In genomic region chr3:90388726-90389510, GRCm38 (mm10) we compare ENCODE assay signal across 8 mouse cellular contexts. TPM values are rescaled to one million over a fixed set of nuclear protein-coding genes. Genes with fewer than 3 reads are reported as not detected.
A peak's percentile ranks its signal among the peaks of the same experiment; 100 is the strongest.
DNase-seq lines count a peak whose midpoint lies in the region; ATAC-seq lines count a peak whose summit lies in the region.

No protein-coding gene starts in this region.

- ATAC-seq in intestine, embryonic 16.5 days = peak; percentile 68
- ATAC-seq in lung, embryonic 16.5 days (ENCODE audit: low read depth) = peak; percentile 64
- peak; percentile 63 for ATAC-seq in stomach, embryonic 15.5 days (ENCODE audit: insufficient read depth, low FRiP score, low read depth)

- H3K9ac ChIP-seq in intestine, embryonic 16.5 days (ENCODE audit: low read depth, low read length) = peak overlapping the region; percentile 85
- H3K9ac ChIP-seq in lung, embryonic 16.5 days (ENCODE audit: low read length) = peak overlapping the region; percentile 70
- H3K9ac ChIP-seq in stomach, embryonic 15.5 days = peak overlapping the region; percentile 58

- H3K4me2 ChIP-seq in intestine, embryonic 16.5 days (ENCODE audit: low read depth, low read length) = peak overlapping the region; percentile 99
- H3K4me2 ChIP-seq in lung, embryonic 16.5 days (ENCODE audit: low read depth, low read length) = peak overlapping the region; percentile 88
- peak overlapping the region; percentile 98 for H3K4me2 ChIP-seq in stomach, embryonic 15.5 days

- intact Hi-C loops in gastrocnemius, postnatal 14 days (cut with DNase I; ENCODE audit: low total_unique reads) = no loop called here

- 0 out of 2 replicates have a peak, but pooled peaks cover 2% of the 10 kb centered on the region for H3K27me3 ChIP-seq in intestine, embryonic 16.5 days (replicated peaks; ENCODE audit: control insufficient read depth, insufficient read depth, low read length)
- no peaks in the 10 kb centered on the region for H3K27me3 ChIP-seq in lung, embryonic 16.5 days (ENCODE audit: control insufficient read depth, insufficient read depth, low read depth, low read length)
- no peaks in the 10 kb centered on the region for H3K27me3 ChIP-seq in stomach, embryonic 15.5 days (replicated peaks)

- no peaks in the 10 kb centered on the region for H3K9me3 ChIP-seq in intestine, embryonic 16.5 days (ENCODE audit: control insufficient read depth, low read length)
- no peaks in the 10 kb centered on the region for H3K9me3 ChIP-seq in lung, embryonic 16.5 days (ENCODE audit: control insufficient read depth, low read length)
- H3K9me3 ChIP-seq in stomach, embryonic 15.5 days = no peaks in the 10 kb centered on the region

- peaks cover 3% of the 10 kb centered on the region for H3K4me1 ChIP-seq in brown adipose tissue, adult 24 weeks (ENCODE audit: control insufficient read depth, insufficient read depth, insufficient read length, low read length)
- H3K4me1 ChIP-seq in intestine, embryonic 16.5 days (ENCODE audit: control insufficient read depth, insufficient read depth, low read length) = peaks cover 23% of the 10 kb centered on the region
- peaks cover 34% of the 10 kb centered on the region for H3K4me1 ChIP-seq in lung, embryonic 16.5 days (replicated peaks; ENCODE audit: control insufficient read depth, insufficient read depth, low read length)
- H3K4me1 ChIP-seq in stomach, embryonic 15.5 days = peaks cover 36% of the 10 kb centered on the region

- H3K36me3 ChIP-seq in intestine, embryonic 16.5 days (ENCODE audit: control insufficient read depth, insufficient read depth, low read length) = peaks cover 25% of the 10 kb centered on the region
- peaks cover 25% of the 10 kb centered on the region for H3K36me3 ChIP-seq in lung, embryonic 16.5 days (ENCODE audit: control insufficient read depth, insufficient read depth, low read length)
- peaks cover 20% of the 10 kb centered on the region for H3K36me3 ChIP-seq in stomach, embryonic 15.5 days

- peak overlapping the region; percentile 62 for H3K4me3 ChIP-seq in brown adipose tissue, adult 24 weeks (ENCODE audit: insufficient read depth, low read depth, low read length)
- H3K4me3 ChIP-seq in intestine, embryonic 16.5 days (ENCODE audit: low read length) = peak overlapping the region; percentile 69
- H3K4me3 ChIP-seq in lung, embryonic 16.5 days (ENCODE audit: low read length) = peak overlapping the region; percentile 59
- peak overlapping the region; percentile 67 for H3K4me3 ChIP-seq in stomach, embryonic 15.5 days (replicated peaks)

- DNase-seq in right cerebral cortex, adult 18-20 months = peak; percentile 40
- DNase-seq in right cerebral cortex, adult 2 months (ENCODE audit: low spot score in 2 of 2) = no peak
- DNase-seq in gastrocnemius, postnatal 14 days = peak; percentile 53
- no peak for DNase-seq in right cerebral cortex, postnatal 36 days (ENCODE audit: low spot score in 2 of 2)

- H3K27ac ChIP-seq in brown adipose tissue, adult 24 weeks (replicated peaks; ENCODE audit: low read depth, low read length) = no peak overlapping the region
- H3K27ac ChIP-seq in intestine, embryonic 16.5 days (ENCODE audit: low read length) = peak overlapping the region; percentile 69
- H3K27ac ChIP-seq in lung, embryonic 16.5 days (ENCODE audit: low read length) = peak overlapping the region; percentile 84
- peak overlapping the region; percentile 83 for H3K27ac ChIP-seq in stomach, embryonic 15.5 days

- 5% methylated on average over 52 of the region's 53 CpGs for WGBS in intestine, embryonic 16.5 days
- WGBS in lung, embryonic 16.5 days = 3% methylated on average over 52 of the region's 53 CpGs
- WGBS in stomach, embryonic 15.5 days = 3% methylated on average over 53 of the region's 53 CpGs

RNA-seq across cellular contexts. Expression of gene Slc27a3, which starts 0.8 kb away (rescaled TPM):
- polyA plus RNA-seq in brown adipose tissue, adult 24 weeks (2012; ENCODE audit: insufficient read depth, insufficient read length, missing spikeins) = 0.52 and 2.1 TPM in 2 replicates
- 1 to 10 TPM; 1.9 to 2.3 TPM for total RNA-seq in gastrocnemius, postnatal 14 days (2021)
- polyA plus RNA-seq in intestine, embryonic 16.5 days (2015; fragmentation: Nextera tagmentation; extraction: Ambion mirVana) = 8.4 and 8.6 TPM in 2 replicates
- polyA plus RNA-seq in lung, embryonic 16.5 days (2015; fragmentation: Nextera tagmentation; extraction: Ambion mirVana) = 20.7 and 21.7 TPM in 2 replicates
- polyA plus RNA-seq in stomach, embryonic 15.5 days (2015; fragmentation: Nextera tagmentation; extraction: Ambion mirVana) = 14.5 and 16.1 TPM in 2 replicates

RNA-seq across cellular contexts. Expression of gene Ints3, which starts 44.5 kb away (rescaled TPM):
- polyA plus RNA-seq in brown adipose tissue, adult 24 weeks (2012; ENCODE audit: insufficient read depth, insufficient read length, missing spikeins) = 12.6 and 13.2 TPM in 2 replicates
- total RNA-seq in gastrocnemius, postnatal 14 days (2021) = 10 to 100 TPM; 15.7 to 17.7 TPM
- polyA plus RNA-seq in intestine, embryonic 16.5 days (2015; fragmentation: Nextera tagmentation; extraction: Ambion mirVana) = 20.2 and 22.1 TPM in 2 replicates
- 28.7 and 28.8 TPM in 2 replicates for polyA plus RNA-seq in lung, embryonic 16.5 days (2015; fragmentation: Nextera tagmentation; extraction: Ambion mirVana)
- 27.0 and 29.2 TPM in 2 replicates for polyA plus RNA-seq in stomach, embryonic 15.5 days (2015; fragmentation: Nextera tagmentation; extraction: Ambion mirVana)

Comparison
In these comparisons a context has a peak if more than half of its experiments do, and no peak if none do; other contexts are left out.
1. DNase-seq: peak in right cerebral cortex, adult 18-20 months (single experiment) and gastrocnemius, postnatal 14 days (single experiment); none in right cerebral cortex, adult 2 months (0 of 2) and right cerebral cortex, postnatal 36 days (0 of 2).
2. Peak in every context shown above with its lines, with median percentiles within 50 percentile points of each other: H3K4me3 ChIP-seq, ATAC-seq, H3K4me2 ChIP-seq and H3K9ac ChIP-seq.